Mouse (Mus musculus): ENCODE results near the gene Ppil1. TPM values are rescaled to one million over a fixed set of nuclear protein-coding genes. Genes with fewer than 3 reads are reported as not detected.

Ppil1 gene
- polyA plus RNA-seq, 1 experiment from 2014 or later = 104 TPM

GRCm38 (mm10) chr17:29293807-29294605, 30.0 kb upstream of the Ppil1 start:
- Histone ChIP-seq H3K36me3 (ENCODE audit: control insufficient read depth, insufficient read depth) (peaks cover 26% of the 10 kb centered on the region), H3K27ac (ENCODE audit: low read length) (no peak overlapping the region), H3K9me3 (replicated peaks; ENCODE audit: control insufficient read depth, low read length) (no peaks in the 10 kb centered on the region), H3K4me1 (ENCODE audit: control insufficient read depth, insufficient read depth, low read length) (no peaks in the 10 kb centered on the region), H3K4me2 (ENCODE audit: low read depth, low read length) (no peak overlapping the region), H3K4me3 (ENCODE audit: low read length) (no peak overlapping the region), H3K27me3 (ENCODE audit: control insufficient read depth, insufficient read depth, low read length) (no peaks in the 10 kb centered on the region), H3K9ac (ENCODE audit: low read length) (no peak overlapping the region)
- 76% methylated on average over 9 of the region's 9 CpGs for WGBS
- ATAC-seq (replicated peaks; ENCODE audit: extremely low read depth, insufficient read depth, low FRiP score) = no peak

GRCm38 (mm10) chr17:29292996-29293395, 29.0 kb upstream of the Ppil1 start:
- Histone ChIP-seq H3K27me3 (ENCODE audit: control insufficient read depth, insufficient read depth, low read length) (no peaks in the 10 kb centered on the region), H3K4me3 (ENCODE audit: low read length) (no peak overlapping the region), H3K9me3 (replicated peaks; ENCODE audit: control insufficient read depth, low read length) (no peaks in the 10 kb centered on the region), H3K36me3 (ENCODE audit: control insufficient read depth, insufficient read depth) (peaks cover 21% of the 10 kb centered on the region), H3K27ac (ENCODE audit: low read length) (no peak overlapping the region), H3K9ac (ENCODE audit: low read length) (no peak overlapping the region), H3K4me2 (ENCODE audit: low read depth, low read length) (no peak overlapping the region), H3K4me1 (ENCODE audit: control insufficient read depth, insufficient read depth, low read length) (no peaks in the 10 kb centered on the region)
- no peak for ATAC-seq (replicated peaks; ENCODE audit: extremely low read depth, insufficient read depth, low FRiP score)
- 79% methylated on average over 3 of the region's 3 CpGs for WGBS

GRCm38 (mm10) chr17:29291793-29292192, 27.8 kb upstream of the Ppil1 start:
- no peak overlapping the region for H3K4me2 ChIP-seq (ENCODE audit: low read depth, low read length)
- 91% methylated on average over 7 of the region's 7 CpGs for WGBS
- peaks cover 21% of the 10 kb centered on the region for H3K36me3 ChIP-seq (ENCODE audit: control insufficient read depth, insufficient read depth)
- no peak overlapping the region for H3K9ac ChIP-seq (ENCODE audit: low read length)
- H3K9me3 ChIP-seq (replicated peaks; ENCODE audit: control insufficient read depth, low read length) = no peaks in the 10 kb centered on the region
- H3K4me3 ChIP-seq (ENCODE audit: low read length) = no peak overlapping the region
- no peaks in the 10 kb centered on the region for H3K27me3 ChIP-seq (ENCODE audit: control insufficient read depth, insufficient read depth, low read length)
- no peaks in the 10 kb centered on the region for H3K4me1 ChIP-seq (ENCODE audit: control insufficient read depth, insufficient read depth, low read length)
- no peak for ATAC-seq (replicated peaks; ENCODE audit: extremely low read depth, insufficient read depth, low FRiP score)
- H3K27ac ChIP-seq (ENCODE audit: low read length) = no peak overlapping the region

- Histone ChIP-seq H3K9me3 (replicated peaks; ENCODE audit: control insufficient read depth, low read length) (no peaks in the 10 kb centered on the region), H3K27me3 (ENCODE audit: control insufficient read depth, insufficient read depth, low read length) (no peaks in the 10 kb centered on the region), H3K4me1 (ENCODE audit: control insufficient read depth, insufficient read depth, low read length) (no peaks in the 10 kb centered on the region; the same call in 1 of the 2 replicates), H3K4me3 (ENCODE audit: low read length) (no peak overlapping the region), H3K36me3 (ENCODE audit: control insufficient read depth, insufficient read depth) (peaks cover 20% of the 10 kb centered on the region), H3K27ac (ENCODE audit: low read length) (no peak overlapping the region), H3K4me2 (ENCODE audit: low read depth, low read length) (no peak overlapping the region), H3K9ac (ENCODE audit: low read length) (no peak overlapping the region)
- ATAC-seq (replicated peaks; ENCODE audit: extremely low read depth, insufficient read depth, low FRiP score) = no peak
- WGBS = 73% methylated on average over 21 of the region's 21 CpGs
Observed at GRCm38 (mm10) chr17:29282216-29282952, 18.4 kb upstream of the Ppil1 start.

GRCm38 (mm10) chr17:29281541-29281940, 17.6 kb upstream of the Ppil1 start:
- no peak for ATAC-seq (replicated peaks; ENCODE audit: extremely low read depth, insufficient read depth, low FRiP score)
- peaks cover 20% of the 10 kb centered on the region for H3K36me3 ChIP-seq (ENCODE audit: control insufficient read depth, insufficient read depth)
- H3K27me3 ChIP-seq (ENCODE audit: control insufficient read depth, insufficient read depth, low read length) = no peaks in the 10 kb centered on the region
- no peak overlapping the region for H3K27ac ChIP-seq (ENCODE audit: low read length)
- H3K9ac ChIP-seq (ENCODE audit: low read length) = no peak overlapping the region
- no peak overlapping the region for H3K4me2 ChIP-seq (ENCODE audit: low read depth, low read length)
- H3K4me1 ChIP-seq (ENCODE audit: control insufficient read depth, insufficient read depth, low read length) = no peaks in the 10 kb centered on the region; the same call in 1 of the 2 replicates
- H3K9me3 ChIP-seq (replicated peaks; ENCODE audit: control insufficient read depth, low read length) = no peaks in the 10 kb centered on the region
- WGBS = 75% methylated on average over 5 of the region's 5 CpGs
- H3K4me3 ChIP-seq (ENCODE audit: low read length) = no peak overlapping the region

GRCm38 (mm10) chr17:29280422-29280821, 16.4 kb upstream of the Ppil1 start:
- 86% methylated on average over 5 of the region's 5 CpGs for WGBS
- peaks cover 17% of the 10 kb centered on the region for H3K36me3 ChIP-seq (ENCODE audit: control insufficient read depth, insufficient read depth)
- no peak for ATAC-seq (replicated peaks; ENCODE audit: extremely low read depth, insufficient read depth, low FRiP score)

GRCm38 (mm10) chr17:29273889-29274288, 9.9 kb upstream of the Ppil1 start:
- H3K27ac ChIP-seq (ENCODE audit: low read length) = no peak overlapping the region
- WGBS = 63% methylated on average over 11 of the region's 11 CpGs
- peaks cover 16% of the 10 kb centered on the region for H3K4me1 ChIP-seq (ENCODE audit: control insufficient read depth, insufficient read depth, low read length)
- no peaks in the 10 kb centered on the region for H3K27me3 ChIP-seq (ENCODE audit: control insufficient read depth, insufficient read depth, low read length)
- H3K4me2 ChIP-seq (ENCODE audit: low read depth, low read length) = no peak overlapping the region
- no peaks in the 10 kb centered on the region for H3K9me3 ChIP-seq (replicated peaks; ENCODE audit: control insufficient read depth, low read length)
- no peak overlapping the region for H3K4me3 ChIP-seq (ENCODE audit: low read length)
- ATAC-seq (replicated peaks; ENCODE audit: extremely low read depth, insufficient read depth, low FRiP score) = no peak
- H3K9ac ChIP-seq (ENCODE audit: low read length) = no peak overlapping the region
- no peaks in the 10 kb centered on the region for H3K36me3 ChIP-seq (ENCODE audit: control insufficient read depth, insufficient read depth)

More at GRCm38 (mm10) chr17:29280422-29280821, 16.4 kb upstream of the Ppil1 start:
- Histone ChIP-seq H3K4me2 (ENCODE audit: low read depth, low read length) (no peak overlapping the region), H3K4me1 (ENCODE audit: control insufficient read depth, insufficient read depth, low read length) (no peaks in the 10 kb centered on the region; the same call in 1 of the 2 replicates), H3K9me3 (replicated peaks; ENCODE audit: control insufficient read depth, low read length) (no peaks in the 10 kb centered on the region), H3K27ac (ENCODE audit: low read length) (no peak overlapping the region), H3K9ac (ENCODE audit: low read length) (no peak overlapping the region), H3K27me3 (ENCODE audit: control insufficient read depth, insufficient read depth, low read length) (no peaks in the 10 kb centered on the region), H3K4me3 (ENCODE audit: low read length) (no peak overlapping the region)

GRCm38 (mm10) chr17:29273156-29273555, 9.2 kb upstream of the Ppil1 start:
- no peak overlapping the region for H3K4me3 ChIP-seq (ENCODE audit: low read length)
- no peaks in the 10 kb centered on the region for H3K27me3 ChIP-seq (ENCODE audit: control insufficient read depth, insufficient read depth, low read length)
- H3K4me1 ChIP-seq (ENCODE audit: control insufficient read depth, insufficient read depth, low read length) = peaks cover 18% of the 10 kb centered on the region
- no peak overlapping the region for H3K4me2 ChIP-seq (ENCODE audit: low read depth, low read length)
- no peak overlapping the region for H3K9ac ChIP-seq (ENCODE audit: low read length)
- H3K27ac ChIP-seq (ENCODE audit: low read length) = no peak overlapping the region
- ATAC-seq (replicated peaks; ENCODE audit: extremely low read depth, insufficient read depth, low FRiP score) = no peak
- H3K36me3 ChIP-seq (ENCODE audit: control insufficient read depth, insufficient read depth) = no peaks in the 10 kb centered on the region
- WGBS = 81% methylated on average over 7 of the region's 7 CpGs
- no peaks in the 10 kb centered on the region for H3K9me3 ChIP-seq (replicated peaks; ENCODE audit: control insufficient read depth, low read length)

GRCm38 (mm10) chr17:29270148-29270698, 6.2 kb upstream of the Ppil1 start:
- Histone ChIP-seq H3K27me3 (ENCODE audit: control insufficient read depth, insufficient read depth, low read length) (no peaks in the 10 kb centered on the region), H3K9ac (ENCODE audit: low read length) (no peak overlapping the region), H3K4me3 (ENCODE audit: low read length) (no peak overlapping the region), H3K4me1 (ENCODE audit: control insufficient read depth, insufficient read depth, low read length) (peaks cover 19% of the 10 kb centered on the region), H3K4me2 (ENCODE audit: low read depth, low read length) (peak overlapping the region; percentile 63; the same call in 1 of the 2 replicates), H3K9me3 (replicated peaks; ENCODE audit: control insufficient read depth, low read length) (no peaks in the 10 kb centered on the region), H3K36me3 (ENCODE audit: control insufficient read depth, insufficient read depth) (no peaks in the 10 kb centered on the region), H3K27ac (ENCODE audit: low read length) (no peak overlapping the region)
- no peak for ATAC-seq (replicated peaks; ENCODE audit: extremely low read depth, insufficient read depth, low FRiP score)
- WGBS = 88% methylated on average over 9 of the region's 9 CpGs
